Mouse (Mus musculus): ENCODE results near the gene Krt36. TPM values are rescaled to one million over a fixed set of nuclear protein-coding genes. Genes with fewer than 3 reads are reported as not detected.

Gene Krt36
- total RNA-seq (2021), result not detected
- long read RNA-seq, experiment 1, result 0 reads
- long read RNA-seq, experiment 2, result 0 reads

DNA sequence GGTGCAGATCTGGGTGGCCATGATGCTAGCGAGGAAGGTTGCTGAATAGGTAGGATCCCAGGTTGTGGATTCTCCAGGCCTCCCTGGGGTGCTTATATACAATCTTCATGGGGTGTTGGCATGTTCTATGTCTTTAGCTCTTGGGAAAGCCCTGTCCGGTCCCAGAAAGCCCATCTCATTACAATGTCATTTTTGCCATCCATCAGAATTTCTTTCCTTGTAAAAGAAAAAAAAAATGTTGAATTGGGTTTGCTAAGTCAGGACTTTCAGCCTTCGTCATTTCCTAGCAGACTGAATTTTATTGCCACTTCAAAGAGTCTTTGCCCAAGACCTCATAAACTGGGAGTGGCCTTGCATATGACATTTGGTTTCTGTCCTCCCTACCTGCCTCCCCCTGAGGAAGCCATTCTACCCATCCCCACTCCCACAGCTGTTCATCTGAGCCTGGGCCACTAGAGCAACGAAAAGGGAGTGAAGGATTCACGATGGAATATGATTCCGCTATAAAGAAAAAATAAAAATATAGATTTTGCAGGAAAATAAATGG lies at the start of gene Krt36:
Gene Krt36 (minus strand): TSS at position 51 of the 547 bp plus-strand sequence.
- intact Hi-C loops (cut with DNase I), result no loop called here
- no peak for DNase-seq (ENCODE audit: low spot score in 2 of 2)

DNA sequence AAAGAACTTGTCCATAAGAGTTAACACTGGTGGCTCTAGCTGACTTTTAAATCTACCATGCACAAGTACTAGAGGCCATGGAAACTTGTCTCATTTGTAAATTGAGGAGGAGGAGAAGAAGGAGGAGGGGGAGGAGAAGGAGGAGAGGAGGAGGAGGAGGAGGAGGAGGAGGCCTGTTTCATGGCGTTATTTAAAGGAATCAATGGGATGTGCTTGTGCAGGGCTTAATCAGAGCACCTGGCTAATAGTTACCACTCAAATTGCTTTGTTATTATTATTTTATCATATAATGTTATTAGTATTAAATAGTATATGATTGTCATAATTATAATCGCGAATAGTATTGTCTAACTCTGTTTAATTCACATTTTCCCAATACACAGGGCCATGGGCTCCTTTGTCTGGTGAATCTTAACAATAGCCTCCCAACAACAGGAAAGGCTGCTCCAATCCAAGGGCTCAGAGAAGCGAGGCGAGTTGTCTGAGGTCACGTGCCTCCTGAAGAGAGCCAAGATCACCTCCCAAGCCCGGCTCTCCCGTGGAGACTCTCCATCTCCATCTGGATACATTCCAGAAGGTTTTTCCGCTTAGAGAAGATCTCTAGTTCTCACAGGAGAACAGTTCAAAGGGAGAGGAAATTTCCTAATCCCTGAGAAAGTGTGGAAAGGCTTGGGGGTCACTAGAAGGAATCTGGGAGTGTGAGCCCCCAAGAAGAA lies 43.3 kb upstream of the Krt36 start, which contains the start of gene Krt19:
Gene Krt19 (minus strand): TSS at position 51 of the 716 bp plus-strand sequence.
- intact Hi-C loops (cut with DNase I), result no loop called here
- no peak for DNase-seq (ENCODE audit: low spot score in 2 of 2)

GRCm38 (mm10) chr11:100147566-100148353 lies 42.3 kb upstream of the Krt36 start:
- no peak for DNase-seq (ENCODE audit: low spot score in 2 of 2)
- intact Hi-C loops (cut with DNase I), result no loop called here

DNA sequence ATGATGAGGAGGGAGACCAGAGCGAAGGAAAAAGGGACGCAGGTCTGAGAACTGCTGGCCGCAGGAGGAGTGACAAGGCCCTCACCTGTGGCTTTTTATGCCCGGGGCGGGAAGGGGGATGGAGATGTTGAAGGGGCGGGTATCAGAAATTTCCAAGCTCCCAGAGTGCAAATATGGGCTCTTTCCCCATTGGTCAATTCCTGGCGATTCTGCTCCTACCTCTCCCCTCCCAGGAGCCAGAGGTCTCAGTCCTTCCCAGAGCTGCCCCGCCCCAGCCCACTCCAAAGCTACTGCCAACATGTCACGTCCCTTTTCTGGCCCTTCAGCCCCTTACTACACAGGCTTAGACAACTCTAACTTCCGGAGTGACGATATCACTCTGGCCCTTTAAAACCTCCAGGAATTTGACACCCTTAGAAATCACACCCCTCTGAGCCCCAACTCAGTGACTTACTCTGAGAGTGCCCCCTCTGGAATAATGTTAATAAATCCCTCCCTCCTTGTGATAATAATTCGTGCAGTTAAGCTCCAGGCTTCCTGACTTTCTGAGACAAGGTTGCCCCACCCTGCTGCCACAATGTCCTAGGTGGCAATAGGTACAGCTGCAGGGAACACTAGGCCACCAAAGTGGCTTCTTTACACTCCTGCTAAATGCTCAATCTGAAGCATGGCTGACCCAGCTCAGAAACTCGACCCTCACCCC lies 40.6 kb upstream of the Krt36 start:
- no peak for DNase-seq (ENCODE audit: low spot score in 2 of 2)
- intact Hi-C loops (cut with DNase I), result no loop called here

DNA sequence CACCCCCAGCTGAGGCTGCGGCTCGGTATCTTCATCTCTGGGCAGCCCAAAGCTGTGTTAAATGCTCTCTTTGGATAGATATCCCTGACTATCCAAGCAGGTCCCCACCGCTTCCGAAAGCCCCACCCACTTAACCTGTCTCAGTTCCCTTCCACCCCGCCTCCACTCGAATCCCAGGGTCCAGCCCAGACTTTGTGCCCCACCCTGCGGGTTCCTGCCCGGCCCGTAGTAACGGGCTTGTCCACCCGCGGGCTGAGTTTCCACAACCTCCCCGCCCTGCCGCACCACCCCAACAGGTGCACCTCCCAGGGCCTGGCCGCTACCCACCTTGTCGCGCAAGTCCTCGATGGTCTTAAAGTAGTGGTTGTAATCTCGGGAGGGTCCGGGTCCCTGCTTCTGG lies 39.7 kb upstream of the Krt36 start:
- intact Hi-C loops (cut with DNase I), result no loop called here
- no peak for DNase-seq (ENCODE audit: low spot score in 2 of 2)

GRCm38 (mm10) chr11:100140966-100141365 lies 35.5 kb upstream of the Krt36 start:
- DNase-seq (ENCODE audit: low spot score in 2 of 2), result no peak

DNA sequence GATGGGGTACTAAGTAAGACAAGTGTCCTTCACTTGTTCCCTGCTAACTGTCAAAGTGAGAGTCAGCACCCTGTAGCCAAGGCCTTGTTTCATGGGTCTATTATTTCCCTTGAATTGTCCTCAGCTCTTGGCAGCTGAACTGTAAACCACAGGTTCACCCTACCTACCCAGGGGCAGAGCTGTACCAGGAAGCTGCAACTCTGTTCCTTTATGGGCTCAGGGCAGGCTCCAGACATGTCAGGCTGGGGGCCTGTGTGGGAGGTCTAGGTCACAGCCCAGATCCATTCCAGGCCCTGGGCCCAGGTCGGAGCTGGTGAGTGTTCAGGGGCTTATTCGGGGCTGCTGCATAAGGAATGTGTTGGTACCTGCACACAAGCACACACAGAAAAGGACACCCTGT lies 34.0 kb upstream of the Krt36 start:
- intact Hi-C loops (cut with DNase I), result no loop called here
- no peak for DNase-seq (ENCODE audit: low spot score in 2 of 2)

More at GRCm38 (mm10) chr11:100140966-100141365, 35.5 kb upstream of the Krt36 start:
- intact Hi-C loops (cut with DNase I), result no loop called here

- no peak for DNase-seq (ENCODE audit: low spot score in 2 of 2)
- intact Hi-C loops (cut with DNase I), result no loop called here
These were observed 33.4 kb upstream of the Krt36 start for GRCm38 (mm10) chr11:100138809-100139208.

DNA sequence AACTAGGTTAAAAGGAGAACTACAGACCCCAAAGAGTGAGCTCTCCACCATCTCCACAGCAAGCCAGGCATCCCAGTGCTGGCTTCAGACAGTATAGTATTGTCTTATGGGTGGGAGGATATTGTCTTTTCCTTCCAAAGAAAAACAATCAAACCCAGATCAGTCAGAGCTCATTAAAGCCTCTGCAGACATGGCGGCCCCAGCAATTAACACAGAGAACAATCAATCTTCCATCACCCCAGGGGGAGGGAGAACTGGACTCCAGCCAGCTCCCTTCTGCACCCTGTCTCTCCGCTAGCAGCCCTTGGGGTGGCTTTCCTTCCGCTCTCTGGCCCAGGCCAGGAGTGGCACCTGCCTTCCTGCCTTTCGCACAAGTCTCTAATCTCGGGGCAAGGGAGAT lies 32.3 kb upstream of the Krt36 start:
- DNase-seq (ENCODE audit: low spot score in 2 of 2), result peak in 1 of 2 experiments; percentile 9
- intact Hi-C loops (cut with DNase I), result no loop called here

- intact Hi-C loops (cut with DNase I), result no loop called here
- DNase-seq (ENCODE audit: low spot score in 2 of 2), result no peak
These were observed 31.1 kb upstream of the Krt36 start for GRCm38 (mm10) chr11:100136559-100136958.

DNA sequence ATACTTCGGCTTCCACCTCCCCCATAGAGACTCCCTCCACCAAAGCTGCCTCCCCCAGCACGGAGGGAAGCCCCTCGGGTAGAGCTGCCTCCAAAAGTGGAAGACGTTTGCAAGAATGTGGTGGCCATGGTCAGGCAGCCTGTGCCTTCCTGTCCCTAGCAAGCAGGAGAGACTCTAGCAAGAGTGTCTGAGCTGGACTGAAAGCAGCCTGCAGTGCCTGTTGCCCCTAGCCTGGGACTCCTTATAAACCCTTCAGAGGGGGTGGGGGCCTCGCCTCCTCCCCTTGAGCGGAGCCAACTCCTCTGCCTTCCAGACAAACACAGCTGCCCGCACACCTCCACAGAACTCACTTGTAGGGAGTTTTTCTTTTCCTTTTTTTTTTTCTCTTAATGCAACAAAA lies 30.3 kb upstream of the Krt36 start, which contains the start of gene Krt15:
Gene Krt15 (minus strand): TSS at position 198 of the 400 bp plus-strand sequence.
- DNase-seq (ENCODE audit: low spot score in 2 of 2), result no peak
- intact Hi-C loops (cut with DNase I), result no loop called here

DNA sequence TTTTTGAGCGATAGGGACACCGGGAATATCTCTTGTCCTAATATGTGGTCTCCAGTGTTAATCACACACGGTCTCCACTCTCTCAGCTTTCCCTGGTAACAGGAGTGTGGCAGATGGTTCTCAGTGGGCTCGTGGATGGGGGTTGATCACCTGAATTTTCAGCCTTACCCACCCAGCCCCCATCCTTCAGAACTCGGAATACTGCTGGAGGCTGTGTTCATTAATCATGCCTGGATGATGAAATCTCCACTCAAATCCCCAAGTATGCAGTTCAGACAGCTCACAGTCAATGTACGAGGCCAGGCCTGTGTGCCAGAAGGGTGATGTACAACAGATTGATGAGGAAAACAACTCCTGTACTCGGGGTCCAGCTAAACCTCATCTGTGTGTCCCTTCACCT lies 19.5 kb upstream of the Krt36 start:
- intact Hi-C loops (cut with DNase I), result no loop called here
- no peak for DNase-seq (ENCODE audit: low spot score in 2 of 2)

DNA sequence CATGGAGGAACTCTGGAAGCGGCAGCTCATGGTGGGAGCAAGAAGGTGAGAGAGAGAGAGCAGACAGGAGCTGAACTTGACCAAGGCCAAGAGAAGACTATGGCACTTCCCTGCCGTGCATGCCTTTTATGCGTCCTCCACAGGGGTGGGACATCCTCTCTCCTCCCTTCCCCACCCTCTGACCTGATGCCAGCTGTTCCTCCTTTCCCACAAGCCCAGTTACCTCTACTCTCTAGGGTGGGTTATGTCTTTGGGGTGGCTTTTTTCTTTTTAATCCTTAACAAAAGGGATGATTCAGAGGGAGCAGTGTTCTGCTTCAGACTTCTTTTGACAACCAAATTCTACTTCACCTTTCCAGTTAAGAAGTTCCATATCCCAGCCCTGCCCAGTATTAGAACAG lies 16.0 kb upstream of the Krt36 start, which contains the start of gene Krt13:
Gene Krt13 (minus strand): TSS at position 101 of the 400 bp plus-strand sequence.
- no peak for DNase-seq (ENCODE audit: low spot score in 2 of 2)
- intact Hi-C loops (cut with DNase I), result no loop called here

DNA sequence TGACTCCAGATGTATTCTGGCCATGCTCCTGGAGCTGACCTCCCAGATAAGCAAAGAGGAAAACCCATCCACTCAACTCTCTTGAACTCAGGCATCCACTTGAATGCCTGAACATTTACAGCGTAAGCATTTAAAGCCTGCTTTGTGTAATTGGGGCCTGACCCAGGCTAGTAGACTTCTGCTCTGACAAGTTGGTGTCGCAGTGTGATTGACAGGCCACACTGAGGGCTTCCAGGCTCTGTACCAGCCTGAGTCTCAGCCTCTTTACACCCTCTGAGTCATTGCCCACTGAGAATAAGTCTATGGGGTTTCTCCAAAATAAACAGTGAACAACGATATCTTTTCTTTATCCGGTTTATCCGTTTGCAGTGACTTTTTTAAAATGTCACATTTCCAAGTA lies 14.9 kb upstream of the Krt36 start:
- intact Hi-C loops (cut with DNase I), result no loop called here
- DNase-seq (ENCODE audit: low spot score in 2 of 2), result no peak

DNA sequence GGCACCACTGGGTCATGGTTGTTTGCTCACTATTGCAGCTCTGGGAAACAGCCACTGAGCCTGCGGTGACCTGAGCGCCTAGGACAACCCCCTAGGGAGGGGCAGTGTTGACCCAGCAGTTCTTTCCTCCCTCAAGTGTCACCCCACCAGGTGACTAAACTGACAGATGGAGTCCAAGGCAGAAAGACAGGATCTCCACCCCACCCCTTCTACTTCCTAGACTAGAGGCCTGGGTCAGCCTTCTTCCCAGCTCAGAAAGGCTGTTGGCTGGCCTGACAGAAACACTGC lies 8.3 kb upstream of the Krt36 start:
- no peak for DNase-seq (ENCODE audit: low spot score in 2 of 2)
- intact Hi-C loops (cut with DNase I), result no loop called here

DNA sequence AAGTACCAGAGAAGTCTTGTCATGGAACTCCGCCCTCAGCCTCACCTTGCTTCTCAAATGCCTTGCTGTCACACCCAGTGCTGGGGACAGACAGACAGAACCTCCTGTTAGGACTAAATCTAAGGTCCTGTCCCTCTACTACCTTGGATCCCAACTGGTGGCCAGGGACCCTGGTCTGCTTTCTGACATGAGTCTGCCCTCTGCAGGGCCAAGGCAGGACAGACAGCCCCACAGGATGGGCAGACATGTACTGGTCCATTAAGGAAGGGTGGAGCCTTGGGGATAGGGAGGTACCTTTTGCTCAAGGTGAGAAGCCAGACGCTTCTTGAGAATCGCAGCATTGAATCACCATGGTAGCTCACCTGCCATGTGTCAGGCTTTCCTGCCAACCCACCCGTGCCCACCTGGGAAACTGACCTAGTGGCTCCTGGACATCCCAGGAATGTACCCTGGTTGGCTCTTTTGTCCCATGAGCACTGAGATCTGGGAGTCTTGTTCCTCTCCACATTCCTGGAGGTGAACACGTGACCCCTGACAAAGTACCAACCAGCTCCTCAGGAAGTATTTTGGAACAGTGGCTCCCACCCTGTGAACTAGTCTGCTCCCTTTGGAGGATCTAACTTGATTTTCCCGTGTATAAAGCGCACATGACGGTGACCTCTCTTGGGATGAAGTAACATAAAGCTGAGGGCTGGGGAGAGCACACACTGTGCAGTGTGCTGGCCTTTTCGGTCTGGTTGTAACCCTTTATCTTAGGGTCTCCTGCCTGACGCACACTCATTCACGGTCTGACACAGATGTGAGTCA lies 7.7 kb upstream of the Krt36 start:
- no peak for DNase-seq (ENCODE audit: low spot score in 2 of 2)
- intact Hi-C loops (cut with DNase I), result no loop called here

DNA sequence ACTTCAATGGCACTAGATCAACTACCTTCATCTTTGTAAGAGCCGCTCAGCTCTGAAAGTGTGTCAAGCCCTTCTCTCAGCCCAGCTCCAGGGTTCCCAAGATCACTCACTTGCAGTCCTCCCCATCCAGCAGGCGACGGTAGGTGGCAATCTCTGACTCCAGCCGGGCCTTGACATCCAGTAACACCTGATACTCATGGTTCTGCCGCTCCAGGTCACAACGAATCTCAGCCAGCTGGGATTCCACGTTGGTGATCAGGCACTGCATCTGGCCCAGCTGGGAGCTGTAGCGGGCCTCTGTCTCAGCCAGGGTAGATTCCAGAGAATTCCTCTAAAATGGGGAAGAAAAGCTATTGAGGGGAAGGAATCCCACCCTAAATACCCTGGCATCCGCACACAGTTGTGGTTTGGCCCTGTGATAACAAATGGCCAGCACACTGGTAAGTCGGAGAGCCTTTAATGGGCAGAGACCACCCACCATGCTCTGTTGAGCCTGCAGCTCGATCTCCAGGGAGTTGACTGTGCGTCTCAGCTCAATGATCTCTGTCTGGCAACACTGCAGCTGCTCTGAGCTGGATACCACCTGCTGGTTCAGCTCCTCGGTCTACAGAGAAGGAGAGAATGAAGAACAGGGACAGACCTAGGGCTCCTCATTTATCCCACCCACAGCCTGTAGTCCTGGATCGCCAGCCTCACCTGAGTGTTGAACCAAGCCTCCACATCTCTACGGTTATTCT lies 2.6 kb downstream of the Krt36 start:
- DNase-seq (ENCODE audit: low spot score in 2 of 2), result no peak
- intact Hi-C loops (cut with DNase I), result no loop called here

DNA sequence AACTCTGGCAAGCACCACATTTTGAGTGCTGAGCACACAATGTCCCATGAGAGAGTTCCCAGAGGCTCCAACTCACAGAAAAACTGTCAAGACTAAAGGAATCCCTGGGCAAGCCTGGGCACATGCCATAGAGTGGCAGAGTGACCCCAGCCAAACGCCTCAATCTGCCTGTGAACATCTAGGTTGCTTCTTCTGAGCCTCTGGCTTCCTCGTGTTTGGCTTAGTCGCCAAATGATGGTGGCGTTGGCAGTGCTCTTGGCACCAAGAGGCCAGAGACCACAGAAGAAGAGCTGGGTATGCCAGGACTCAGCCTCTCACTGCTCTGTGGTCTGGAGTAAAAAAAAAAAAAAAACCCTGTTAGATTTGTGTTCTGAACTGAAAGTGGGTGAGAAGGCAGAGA lies 5.0 kb downstream of the Krt36 start:
- no peak for DNase-seq (ENCODE audit: low spot score in 2 of 2)
- intact Hi-C loops (cut with DNase I), result no loop called here

- intact Hi-C loops (cut with DNase I), result no loop called here
- no peak for DNase-seq (ENCODE audit: low spot score in 2 of 2)
These were observed 7.6 kb downstream of the Krt36 start for GRCm38 (mm10) chr11:100097819-100098218.
